32 mouse cellular contexts compared by ENCODE assay signal in genomic region chr10:65114586-65114985, GRCm38 (mm10).
"Had no signal": no experiment of that assay in that cellular context is flagged by ENCODE, and none has a peak within 500 bp of the region (broad histone marks: within the 10 kb centered on the region; RNA-seq: fewer than 3 reads in every experiment).

No protein-coding gene starts in this region.

- H3K36me3 ChIP-seq: limb, embryonic 10.5 days; limb, embryonic 12.5 days; limb, embryonic 13.5 days; limb, embryonic 15.5 days; liver, embryonic 12.5 days; liver, embryonic 13.5 days; liver, embryonic 15.5 days; lung, embryonic 15.5 days; midbrain, embryonic 10.5 days; midbrain, embryonic 12.5 days; midbrain, embryonic 13.5 days; midbrain, embryonic 15.5 days; neural tube, embryonic 12.5 days had no signal

- DNase-seq: left cerebral cortex, postnatal 4 days; liver; liver, embryonic 13.5 days; liver, postnatal 0 days; lung, adult 18-20 months; lung, adult 2 months; lung, embryonic 14.5 days; lung, postnatal 10 days; lung, postnatal 14 days; lung, postnatal 36 days; lung, postnatal 4 days; midbrain, embryonic 14.5 days had no signal

- ATAC-seq: liver, embryonic 12.5 days; liver, postnatal 0 days; lung, postnatal 0 days; midbrain, embryonic 13.5 days; midbrain, embryonic 15.5 days; midbrain, embryonic 16.5 days had no signal

- H3K4me3 ChIP-seq: limb, embryonic 10.5 days; limb, embryonic 12.5 days; limb, embryonic 13.5 days; limb, embryonic 15.5 days; liver, embryonic 12.5 days; liver, embryonic 13.5 days; liver, embryonic 15.5 days; lung, embryonic 15.5 days; megakaryocyte, embryonic 14.5 days; midbrain, embryonic 10.5 days; midbrain, embryonic 12.5 days; midbrain, embryonic 13.5 days; midbrain, embryonic 15.5 days; myocyte; neural tube, embryonic 12.5 days had no signal

- H3K9ac ChIP-seq: limb, embryonic 12.5 days; limb, embryonic 13.5 days; limb, embryonic 15.5 days; liver, embryonic 12.5 days; liver, embryonic 13.5 days; liver, embryonic 14.5 days; liver, embryonic 15.5 days; liver, postnatal 0 days; lung, embryonic 14.5 days; lung, embryonic 15.5 days; midbrain, embryonic 12.5 days; midbrain, embryonic 13.5 days; midbrain, embryonic 15.5 days; neural tube, embryonic 12.5 days had no signal

- H3K27me3 ChIP-seq: limb, embryonic 12.5 days; limb, embryonic 13.5 days; limb, embryonic 15.5 days; liver, embryonic 12.5 days; liver, embryonic 13.5 days; liver, embryonic 15.5 days; lung, embryonic 15.5 days; megakaryocyte, embryonic 14.5 days; midbrain, embryonic 12.5 days; midbrain, embryonic 13.5 days; midbrain, embryonic 15.5 days; neural tube, embryonic 12.5 days had no signal

- H3K4me2 ChIP-seq: limb, embryonic 12.5 days; limb, embryonic 13.5 days; limb, embryonic 15.5 days; liver, embryonic 11.5 days; liver, embryonic 12.5 days; liver, embryonic 13.5 days; liver, embryonic 15.5 days; lung, embryonic 14.5 days; lung, embryonic 15.5 days; midbrain, embryonic 11.5 days; midbrain, embryonic 12.5 days; midbrain, embryonic 13.5 days; midbrain, embryonic 15.5 days; neural tube, embryonic 12.5 days had no signal

- H3K27ac ChIP-seq: limb, embryonic 10.5 days; limb, embryonic 12.5 days; limb, embryonic 13.5 days; limb, embryonic 15.5 days; liver, embryonic 12.5 days; liver, embryonic 13.5 days; liver, embryonic 14.5 days; liver, embryonic 15.5 days; lung, embryonic 15.5 days; macrophage; midbrain, embryonic 10.5 days; midbrain, embryonic 12.5 days; midbrain, embryonic 13.5 days; midbrain, embryonic 15.5 days; neural tube, embryonic 12.5 days had no signal

- H3K4me1 ChIP-seq: limb, embryonic 10.5 days; limb, embryonic 12.5 days; limb, embryonic 13.5 days; limb, embryonic 15.5 days; liver, embryonic 12.5 days; liver, embryonic 13.5 days; liver, embryonic 15.5 days; lung, embryonic 15.5 days; megakaryocyte, embryonic 14.5 days; midbrain, embryonic 10.5 days; midbrain, embryonic 12.5 days; midbrain, embryonic 13.5 days; midbrain, embryonic 15.5 days; neural tube, embryonic 12.5 days had no signal

- H3K9me3 ChIP-seq: limb, embryonic 10.5 days; limb, embryonic 12.5 days; limb, embryonic 13.5 days; limb, embryonic 15.5 days; liver, embryonic 12.5 days; liver, embryonic 13.5 days; liver, embryonic 15.5 days; lung, embryonic 15.5 days; megakaryocyte, embryonic 14.5 days; midbrain, embryonic 10.5 days; midbrain, embryonic 12.5 days; midbrain, embryonic 13.5 days; midbrain, embryonic 15.5 days; neural tube, embryonic 12.5 days had no signal
